Mouse (Mus musculus) heart, adult 2 months (tissue): Measurements from ENCODE around the gene Plekhh3. TPM values are rescaled to one million over a fixed set of nuclear protein-coding genes. Genes with fewer than 3 reads are reported as not detected.

ENCODE experiments used
- DNase-seq, 2 experiments: peaks; one replicate each; pipeline ENCODE4 v3.0.0; 2021
- H3K27ac ChIP-seq: fragments of 200-600 bp; 2 replicates; pipeline ENCODE4 v1.8.1; 2022
- H3K27me3 ChIP-seq: fragments of 200-500 bp; 2 replicates; pipeline ENCODE4 v1.6.1; 2012; ENCODE audit warnings: mild to moderate bottlenecking, low read length, inconsistent platforms, mixed read lengths; ENCODE audit not compliant: control insufficient read depth, insufficient read depth
- H3K36me3 ChIP-seq: fragments of 200-500 bp; 2 replicates; pipeline ENCODE4 v1.6.1; 2012; ENCODE audit warnings: low read length, inconsistent platforms; ENCODE audit not compliant: control insufficient read depth, insufficient read depth
- H3K4me1 ChIP-seq: fragments of 200-500 bp; 2 replicates; pipeline ENCODE4 v1.6.1; 2011; ENCODE audit warnings: low read length; ENCODE audit not compliant: control insufficient read depth, insufficient read depth
- H3K4me3 ChIP-seq: fragments of 200-600 bp; 2 replicates; pipeline ENCODE4 v1.8.1; 2022
- H3K79me2 ChIP-seq: fragments of 200-500 bp; replicated peaks from 2 replicates; pipeline ENCODE4 v1.6.1; 2012; ENCODE audit warnings: mild to moderate bottlenecking, inconsistent platforms, low read length, moderate library complexity, mixed read lengths; ENCODE audit not compliant: control insufficient read depth, insufficient read depth
- H3K9ac ChIP-seq: fragments of 200-500 bp; 2 replicates; pipeline ENCODE4 v1.6.1; 2012; ENCODE audit warnings: low read depth, mild to moderate bottlenecking, control low read depth, inconsistent platforms, low read length, mixed read lengths
- CTCF ChIP-seq: fragments of 200-600 bp; IDR thresholded peaks from 2 replicates; pipeline ENCODE4 v1.8.1; 2022; ENCODE audit warnings: antibody characterized with exemption, mild to moderate bottlenecking, moderate library complexity
- EP300 ChIP-seq: fragments of 200-500 bp; IDR thresholded peaks from 2 replicates; pipeline ENCODE4 v1.6.1; 2011; ENCODE audit warnings: low read depth, low read length, control low read depth; ENCODE audit not compliant: insufficient read depth
- POLR2A ChIP-seq: fragments of 200-500 bp; IDR thresholded peaks from 2 replicates; pipeline ENCODE4 v1.6.1; 2011; ENCODE audit warnings: mild to moderate bottlenecking, low read depth, low read length, control low read depth; ENCODE audit not compliant: insufficient read depth
- WGBS: fragments of 180-500 bp; shearing (Covaris S2); methylation state at CpG from one replicate; pipeline ENCODE4 v1.1.7; 2018; 5-methylcytosine and 5-hydroxymethylcytosine counted together
- intact Hi-C: fragments of 180-260 bp; cut with DNase I; formaldehyde crosslinking; loops from one replicate; pipeline ENCODE4 v1.15.1; 2025
- long read RNA-seq: library from polyadenylated mRNA; stranded (forward); transcript quantifications from one replicate; pipeline ENCODE4 v2.0.0, GENCODE M21; 2021
- polyA plus RNA-seq: library from polyadenylated mRNA; depleted of rRNA; stranded (reverse); fragments of >200 nt; gene quantifications from 2 replicates; pipeline ENCODE4 v1.2.3, GENCODE M21; 2012; rRNA removed
- total RNA-seq, 2 experiments: library from RNA; stranded (reverse); gene quantifications; 2 replicates each; pipeline ENCODE4 v1.2.3; 2021

The Plekhh3 gene
- total RNA-seq: 10 to 100 TPM; 14.3 to 28.1 TPM
- 24.4 and 26.7 TPM in 2 replicates for polyA plus RNA-seq
- long read RNA-seq, transcript Plekhh3-206 (13 exons, 3,010 nt): major isoform, 9 of 28 reads
- long read RNA-seq, transcript Plekhh3-201 (13 exons, 3,056 nt): minor isoform, 6 of 28 reads
- long read RNA-seq, partial matches to known transcripts: 2 of 28 reads
- long read RNA-seq, other reads (novel, unspliced or antisense): 9 of 28 reads

- H3K4me1 ChIP-seq: peaks cover 10% of the 10 kb centered on the region
- peak within 1 kb of the TSS; percentile 96 for H3K27ac ChIP-seq
- TF ChIP-seq POLR2A (peak; percentile 80), EP300 (peak; percentile 69; the same call in 1 of the 2 replicates), CTCF (peak; percentile 34)
- DNase-seq: peak; percentile 93 to 96
- H3K9ac ChIP-seq: peak within 1 kb of the TSS; percentile 78
- WGBS: under 1% methylated on average over 48 of the region's 50 CpGs
- no peaks in the 10 kb centered on the region for H3K27me3 ChIP-seq
- intact Hi-C loops: loop anchor here (5.0 to 10.0 kb wide), 2 partner anchors 34 to 456 kb away; partner anchors contain the start of genes Hspb9 and Kat2a
- no peaks in the 10 kb centered on the region for H3K79me2 ChIP-seq
- peaks cover 2% of the 10 kb centered on the region; the same call in 1 of the 2 replicates for H3K36me3 ChIP-seq
- H3K4me3 ChIP-seq: peak within 1 kb of the TSS; percentile 65
Observed at GRCm38 (mm10) chr11:101170811-101171610, at the start of gene Plekhh3. Plekhh3 (minus strand) TSS chr11:101171351.

DNA sequence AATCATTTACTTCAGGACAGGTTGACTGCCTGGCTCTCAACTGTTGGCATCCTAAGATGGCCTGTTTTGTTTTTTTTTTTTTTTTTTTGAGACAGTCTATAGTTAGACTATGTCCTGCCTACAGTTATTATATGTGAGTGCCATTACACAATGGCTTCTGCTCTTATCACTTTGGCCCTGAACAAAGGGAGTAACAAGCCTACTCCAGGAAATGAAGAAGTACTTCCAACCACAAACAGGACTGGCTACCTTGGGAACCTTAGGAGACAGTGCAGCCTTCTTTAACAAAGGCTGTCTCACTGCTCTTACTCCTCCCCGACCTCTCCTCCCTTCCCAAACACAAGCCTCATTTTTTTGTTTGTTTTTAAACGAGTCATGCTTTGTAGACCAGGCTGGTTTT lies 49.7 kb upstream of the Plekhh3 start:
- Histone ChIP-seq H3K27me3 (no peaks in the 10 kb centered on the region), H3K79me2 (peaks cover 5% of the 10 kb centered on the region), H3K9ac (no peak overlapping the region), H3K36me3 (peaks cover 25% of the 10 kb centered on the region), H3K27ac (peak overlapping the region; percentile 3; the same call in 1 of the 2 replicates), H3K4me3 (no peak overlapping the region), H3K4me1 (peaks cover 6% of the 10 kb centered on the region)
- TF ChIP-seq EP300: no peak
- TF ChIP-seq POLR2A: no peak
- no peak for TF ChIP-seq CTCF
- 26% methylated on average over 2 of the region's 2 CpGs for WGBS
- intact Hi-C loops: no loop called here
- DNase-seq: no peak

DNA sequence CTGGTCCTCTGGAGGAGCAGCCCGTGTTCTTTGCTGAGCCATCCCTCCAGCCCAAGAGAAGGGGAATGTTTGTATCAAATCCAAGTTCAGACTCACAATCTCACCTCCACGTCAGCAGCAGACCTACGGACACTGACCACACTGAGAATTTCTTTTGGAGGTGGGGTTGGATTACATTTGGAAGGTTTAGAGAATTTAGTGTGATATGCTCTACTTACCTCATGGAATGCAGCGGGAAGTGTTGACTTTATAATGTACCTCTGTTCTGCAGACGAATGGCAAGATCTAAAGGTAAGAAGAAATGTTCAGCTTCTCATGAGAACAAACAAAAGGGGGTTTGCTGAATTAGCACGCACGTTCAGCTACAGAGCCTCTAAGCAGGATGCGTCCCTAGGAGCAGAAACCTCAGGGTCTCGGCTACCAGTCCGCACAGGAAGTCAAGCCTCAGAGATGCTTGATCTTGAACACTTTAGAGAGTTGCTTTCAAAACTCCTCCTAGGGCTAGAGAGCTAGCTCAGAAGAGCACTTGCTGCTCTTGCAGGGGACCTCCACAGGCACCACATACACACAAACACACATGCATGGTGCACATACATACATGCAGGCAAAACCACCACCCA lies 47.4 kb upstream of the Plekhh3 start:
- Histone ChIP-seq H3K4me3 (no peak overlapping the region), H3K4me1 (peaks cover 3% of the 10 kb centered on the region), H3K27me3 (no peaks in the 10 kb centered on the region), H3K79me2 (peaks cover 1% of the 10 kb centered on the region; the same call in 1 of the 2 replicates), H3K9ac (no peak overlapping the region), H3K27ac (no peak overlapping the region), H3K36me3 (peaks cover 12% of the 10 kb centered on the region)
- 83% methylated on average over 10 of the region's 10 CpGs for WGBS
- no peak for DNase-seq
- intact Hi-C loops: no loop called here
- TF ChIP-seq POLR2A: no peak
- TF ChIP-seq CTCF: no peak
- TF ChIP-seq EP300: no peak

GRCm38 (mm10) chr11:101216936-101217335 lies 45.8 kb upstream of the Plekhh3 start:
- intact Hi-C loops: no loop called here
- H3K9ac ChIP-seq: no peak overlapping the region

DNA sequence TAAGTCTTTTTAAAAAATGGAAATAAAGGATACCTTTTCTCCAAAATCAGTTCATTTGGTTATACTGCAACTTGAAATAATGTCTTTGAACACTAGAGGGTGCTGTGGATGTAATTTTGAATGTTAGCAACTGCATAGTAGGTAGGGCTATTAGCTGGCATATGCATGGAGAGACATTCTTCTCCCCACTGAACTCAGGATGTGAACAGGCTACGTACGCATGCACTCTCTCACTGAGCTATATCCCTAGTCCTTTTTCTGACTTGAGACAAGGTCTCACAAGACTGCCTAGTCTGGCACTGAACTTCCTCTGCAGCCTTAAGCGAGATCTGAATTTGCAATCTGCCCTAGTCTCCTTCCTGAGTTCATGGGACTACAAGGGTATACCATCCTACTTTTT lies 40.8 kb upstream of the Plekhh3 start:
- Histone ChIP-seq H3K4me1 (0 out of 2 replicates have a peak, but pooled peaks cover 2% of the 10 kb centered on the region), H3K9ac (no peak overlapping the region), H3K4me3 (no peak overlapping the region), H3K79me2 (no peaks in the 10 kb centered on the region), H3K36me3 (peaks cover 4% of the 10 kb centered on the region), H3K27ac (no peak overlapping the region; the same call in 1 of the 2 replicates), H3K27me3 (no peaks in the 10 kb centered on the region)
- TF ChIP-seq CTCF (peak; percentile 87), EP300 (no peak), POLR2A (peak; percentile 40; the same call in 1 of the 2 replicates)
- DNase-seq: peak in 1 of 2 experiments; percentile 32
- intact Hi-C loops: loop anchor here (1.0 to 5.0 kb wide), 3 partner anchors 36 to 185 kb away; partner anchors contain the start of gene Becn1
- WGBS: 26% methylated on average over 3 of the region's 3 CpGs

More at GRCm38 (mm10) chr11:101216936-101217335, 45.8 kb upstream of the Plekhh3 start:
- DNase-seq: no peak
- WGBS: 93% methylated on average over 5 of the region's 5 CpGs
- TF ChIP-seq CTCF (no peak), EP300 (no peak), POLR2A (no peak)
- no peaks in the 10 kb centered on the region for H3K27me3 ChIP-seq
- peaks cover 4% of the 10 kb centered on the region for H3K4me1 ChIP-seq
- no peak overlapping the region for H3K4me3 ChIP-seq
- H3K27ac ChIP-seq: no peak overlapping the region
- H3K36me3 ChIP-seq: peaks cover 12% of the 10 kb centered on the region
- 0 out of 2 replicates have a peak, but pooled peaks cover 1% of the 10 kb centered on the region for H3K79me2 ChIP-seq
